Mouse (Mus musculus) left cerebral cortex, adult 18-20 months (tissue): Measurements from ENCODE around the gene Spen. TPM values are rescaled to one million over a fixed set of nuclear protein-coding genes. Genes with fewer than 3 reads are reported as not detected.
A peak's percentile ranks its signal among the peaks of the same experiment; 100 is the strongest.

Source experiments
- DNase-seq, 2 experiments: peaks; one replicate each; pipeline ENCODE4 v3.0.0; 2021 to 2022; ENCODE audit warnings: low spot score in 2 of 2, mixed read lengths in 1 of 2
- total RNA-seq, 2 experiments: library from RNA; stranded (reverse); gene quantifications; 2 replicates each; pipeline ENCODE4 v1.2.3; 2021

Spen gene
- total RNA-seq, 2 experiments from 2014 or later = 58.4 to 60.6 TPM

GRCm38 (mm10) chr4:141454581-141455350 lies 83.6 kb downstream of the Spen start:
- peak in 1 of 2 experiments; percentile 64 for DNase-seq

GRCm38 (mm10) chr4:141451916-141452450 lies 86.4 kb downstream of the Spen start:
- DNase-seq = no peak

DNA sequence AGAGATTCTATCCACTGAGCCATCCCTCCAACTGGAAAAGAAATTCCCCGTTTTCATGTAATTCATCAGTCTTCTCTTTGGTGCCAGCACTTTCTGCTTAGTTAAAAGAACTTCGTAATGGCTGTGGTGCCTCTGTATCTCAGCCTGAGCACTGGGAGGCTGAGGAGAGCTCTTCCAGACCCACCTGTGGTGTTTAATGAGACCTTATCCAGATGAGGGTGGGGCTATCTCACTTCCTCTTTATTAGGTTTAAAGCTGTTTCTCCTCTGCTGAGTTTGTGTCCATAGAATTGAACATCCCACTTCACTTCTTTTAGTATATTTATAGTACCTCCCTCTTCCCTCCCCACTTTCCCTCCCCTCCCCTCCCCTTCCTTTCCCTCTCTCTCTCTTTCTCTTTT lies 87.1 kb downstream of the Spen start:
- no peak for DNase-seq

GRCm38 (mm10) chr4:141446211-141446610 lies 92.2 kb downstream of the Spen start:
- DNase-seq = no peak

DNA sequence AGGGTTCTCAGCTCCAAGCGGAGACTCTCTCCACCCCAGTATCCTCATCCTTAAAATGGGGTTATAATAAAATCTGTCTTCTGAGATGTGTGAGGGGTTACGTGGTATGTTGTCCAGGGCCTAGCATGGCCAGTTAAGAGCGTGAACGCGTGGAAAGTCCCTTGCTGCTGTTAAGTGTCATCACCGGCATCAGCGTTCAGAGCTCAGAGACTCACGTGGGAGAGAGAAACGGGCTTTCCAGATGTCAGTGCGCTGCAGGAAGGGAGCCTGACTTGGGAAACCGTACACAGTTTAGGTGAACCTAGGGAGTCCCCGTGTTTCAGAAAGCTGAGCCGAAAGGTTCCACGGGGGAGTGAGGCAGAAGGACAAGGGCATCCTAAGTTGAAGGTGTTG lies 93.1 kb downstream of the Spen start:
- DNase-seq = no peak

DNA sequence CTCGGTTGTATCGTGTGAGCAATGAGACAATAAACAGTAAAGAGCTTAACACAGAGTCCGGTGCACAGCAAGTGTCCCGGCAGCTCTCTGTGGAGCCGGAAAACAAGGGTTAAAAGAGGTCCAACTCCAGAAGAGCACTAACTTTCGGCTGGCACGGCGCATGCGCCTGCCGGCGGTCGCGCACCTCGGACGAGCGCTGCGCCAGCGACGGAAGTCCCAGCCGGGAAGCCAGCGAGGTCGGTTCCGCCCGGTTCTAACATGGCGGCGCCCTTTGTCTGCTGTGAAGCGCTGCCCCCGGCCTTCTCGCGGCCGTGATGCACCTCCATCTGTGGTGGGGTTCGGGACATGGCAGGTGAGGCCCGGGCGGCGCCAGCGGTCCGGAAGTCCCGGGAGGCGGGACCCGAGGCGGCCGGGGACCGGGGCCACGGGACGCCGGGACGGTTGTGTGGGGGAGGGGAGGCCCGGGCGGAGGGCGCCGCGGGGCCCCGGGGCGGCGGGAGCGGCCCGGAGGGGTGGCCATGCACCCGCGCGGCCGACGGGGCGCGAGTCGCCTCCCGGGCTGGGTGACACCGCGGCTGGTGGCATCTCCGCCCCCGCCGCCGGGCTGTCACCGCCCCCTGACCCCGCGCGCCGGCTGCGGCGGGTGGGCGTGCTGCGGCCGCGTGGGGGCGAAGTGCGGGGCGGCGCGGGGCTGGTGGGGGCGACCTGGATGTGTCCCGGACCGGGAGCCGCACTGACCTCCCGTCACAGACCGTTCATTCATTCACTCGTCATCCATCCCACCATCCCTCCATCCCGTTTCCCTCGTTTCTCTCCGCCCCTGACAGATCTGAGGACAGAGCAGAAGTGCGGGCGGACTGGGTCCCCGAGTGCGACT lies 93.7 kb downstream of the Spen start, which contains the start of gene Zbtb17:
TSS of gene Zbtb17 (plus strand) at position 204 of the 877 bp plus-strand sequence.
- peak; percentile 86 to 90 for DNase-seq

- DNase-seq = no peak
Measured at GRCm38 (mm10) chr4:141443641-141444429, 94.6 kb downstream of the Spen start.

GRCm38 (mm10) chr4:141440877-141441276 lies 97.5 kb downstream of the Spen start:
- no peak for DNase-seq

DNA sequence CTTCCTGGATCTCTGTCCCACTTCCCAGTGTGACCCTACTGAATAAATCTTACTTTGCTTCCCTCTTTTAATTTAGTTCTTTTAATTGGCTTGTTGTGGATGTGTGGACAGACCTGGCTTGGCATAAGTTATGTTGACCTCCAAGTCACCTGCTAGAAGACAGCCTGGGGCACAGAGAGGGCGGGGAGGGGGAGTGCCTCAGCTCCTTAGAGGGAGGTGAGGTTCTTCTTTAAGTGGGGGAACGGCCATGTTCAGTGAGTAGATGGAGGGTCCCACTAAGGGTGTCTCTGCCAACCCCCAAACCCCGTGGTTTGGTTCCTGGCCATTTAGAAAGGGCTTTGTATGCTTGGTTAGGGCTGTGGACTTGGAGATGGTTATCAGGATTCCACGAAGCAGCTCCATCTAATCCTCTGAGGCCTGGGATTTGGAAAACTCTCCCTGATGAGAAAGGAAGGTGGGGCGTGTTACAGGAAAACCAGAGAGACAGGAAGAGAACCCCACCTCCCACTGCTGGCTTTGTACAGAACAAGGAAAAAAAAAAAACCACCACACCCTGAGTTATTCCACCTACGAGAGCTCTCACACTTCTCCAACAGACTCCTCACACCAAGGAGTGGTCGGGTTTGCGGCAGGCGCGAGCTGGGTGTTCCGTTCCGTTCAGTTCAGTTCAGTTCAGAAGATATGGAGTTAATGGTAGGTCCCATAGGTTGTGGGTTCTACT lies 99.2 kb downstream of the Spen start:
- no peak for DNase-seq

GRCm38 (mm10) chr4:141435974-141436373 lies 102.4 kb downstream of the Spen start, which contains the start of gene Srarp:
Gene Srarp (minus strand): TSS chr4:141436105.
- DNase-seq = no peak

DNA sequence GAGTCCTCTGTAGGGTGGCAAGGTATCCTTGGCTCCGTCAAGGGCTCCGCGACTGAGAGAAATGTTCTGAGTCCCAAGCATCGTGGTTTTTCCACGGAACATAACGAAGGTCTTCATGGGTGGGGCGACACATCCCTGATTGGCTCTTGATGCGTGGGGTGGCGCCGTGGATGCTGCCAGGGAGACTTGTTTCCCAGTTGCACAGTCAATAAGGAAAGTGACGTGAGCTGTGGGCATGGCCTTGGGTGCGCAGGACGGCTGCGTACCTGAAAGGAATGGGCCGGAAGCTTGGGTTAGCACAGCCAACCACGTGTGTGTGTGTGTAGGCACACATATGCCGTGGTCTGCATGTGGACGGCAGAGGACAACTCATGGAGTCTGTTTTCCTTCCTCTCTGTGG lies 105.2 kb downstream of the Spen start:
- DNase-seq = no peak

- DNase-seq = no peak
Measured at GRCm38 (mm10) chr4:141432666-141433065, 105.7 kb downstream of the Spen start.

DNA sequence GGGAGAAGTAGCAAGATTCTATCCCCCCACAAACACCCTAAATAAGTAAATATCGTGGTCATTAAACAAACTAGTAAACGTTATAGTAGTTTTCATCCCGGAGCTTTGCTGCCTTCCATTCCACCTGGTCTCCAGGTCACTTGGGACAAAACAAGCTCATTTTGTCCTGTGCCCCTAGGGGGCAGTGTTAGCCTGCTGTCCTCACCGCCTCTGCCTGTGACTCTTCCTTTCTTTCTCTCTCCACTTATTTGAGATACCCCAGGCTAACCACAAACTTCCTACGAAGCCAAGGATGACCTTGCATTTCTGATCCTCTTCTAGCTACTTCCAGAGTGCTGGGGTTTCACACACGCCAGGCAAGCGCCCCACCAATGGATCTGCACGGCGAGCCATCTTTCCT lies 107.4 kb downstream of the Spen start:
- peak; percentile 63 to 74 for DNase-seq

- peak in 1 of 2 experiments; percentile 55 for DNase-seq
Measured at GRCm38 (mm10) chr4:141429847-141430246, 108.5 kb downstream of the Spen start.

DNA sequence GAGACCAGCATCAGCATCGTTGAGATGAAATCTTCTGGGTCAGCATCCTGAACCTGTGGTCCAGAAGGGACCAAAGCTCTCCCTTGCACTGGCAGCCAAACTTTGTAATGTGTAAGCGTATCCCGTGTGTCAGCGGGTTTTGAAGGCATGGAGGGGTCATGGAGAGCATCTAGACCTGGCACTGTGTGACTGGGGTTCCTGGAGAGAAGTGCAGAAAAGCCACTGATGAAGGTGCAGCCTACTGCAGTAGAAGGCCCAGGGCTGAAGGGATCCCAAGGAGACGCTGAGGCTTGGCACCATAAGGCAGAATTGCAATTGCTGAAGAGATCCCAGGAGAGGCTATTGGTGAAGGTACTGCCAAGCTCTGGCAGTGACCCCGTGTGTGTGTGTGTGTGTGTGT lies 109.0 kb downstream of the Spen start:
- DNase-seq = no peak

- DNase-seq = no peak
Measured at GRCm38 (mm10) chr4:141427921-141428320, 110.5 kb downstream of the Spen start.

- DNase-seq = no peak
Measured at GRCm38 (mm10) chr4:141426796-141427745, 111.3 kb downstream of the Spen start.

GRCm38 (mm10) chr4:141425484-141426479 lies 112.6 kb downstream of the Spen start:
- peak; percentile 68 to 81 for DNase-seq
